Mouse (Mus musculus): ENCODE measurements around the gene Tprgl. TPM values are rescaled to one million over a fixed set of nuclear protein-coding genes. Genes with fewer than 3 reads are reported as not detected.

Tprgl gene
- total and polyA plus RNA-seq, 3 experiments = 49.3 to 163 (median 67.4) TPM

- no peak overlapping the region for H3K27ac ChIP-seq (ENCODE audit: control insufficient read depth, low read depth, low read length)
- no peak overlapping the region for H3K9ac ChIP-seq (ENCODE audit: control insufficient read depth, low read depth, low read length, poor library complexity, severe bottlenecking)
- H3K27me3 ChIP-seq (ENCODE audit: control insufficient read depth in 1 of 2, insufficient read depth in 2 of 2, low read length in 2 of 2) = no peaks in the 10 kb centered on the region
- H3K4me1 ChIP-seq (ENCODE audit: control insufficient read depth in 1 of 2, insufficient read depth in 2 of 2, low read length in 2 of 2) = no peaks in the 10 kb centered on the region
- no peak overlapping the region for H3K4me3 ChIP-seq (ENCODE audit: control insufficient read depth in 1 of 2, insufficient read depth in 1 of 2, low read depth in 2 of 2, low read length in 2 of 2)
- H3K36me3 ChIP-seq (ENCODE audit: control insufficient read depth in 1 of 2, insufficient read depth in 2 of 2, low read length in 2 of 2) = no peaks in the 10 kb centered on the region
- no peaks in the 10 kb centered on the region for H3K79me2 ChIP-seq (ENCODE audit: control insufficient read depth, insufficient read depth, low read length, poor library complexity)
- no peaks in the 10 kb centered on the region for H3K9me3 ChIP-seq (replicated peaks; ENCODE audit: insufficient read depth, low read length)
- no peak for TF ChIP-seq TAL1 (IDR thresholded peaks at IDR 0.05; ENCODE audit: low read length)
- TF ChIP-seq ZC3H11A (IDR thresholded peaks at IDR 0.05; ENCODE audit: low read depth, low read length) = no peak
- no peak for TF ChIP-seq MYC (IDR thresholded peaks at IDR 0.05; ENCODE audit: low read depth, low read length)
- no peak for TF ChIP-seq USF1 (IDR thresholded peaks at IDR 0.05; ENCODE audit: low read depth, low read length)
- TF ChIP-seq MAZ (IDR thresholded peaks at IDR 0.05; ENCODE audit: low read depth, low read length) = no peak
- DNase-seq (ENCODE audit: low read depth, low spot score) = no peak
Observed at GRCm38 (mm10) chr4:154119208-154119607, 41.3 kb downstream of the Tprgl start.

GRCm38 (mm10) chr4:154118782-154119181, 41.7 kb downstream of the Tprgl start:
- Histone ChIP-seq H3K27ac (ENCODE audit: control insufficient read depth, low read depth, low read length) (no peak overlapping the region), H3K9ac (ENCODE audit: control insufficient read depth, low read depth, low read length, poor library complexity, severe bottlenecking) (no peak overlapping the region), H3K36me3 (ENCODE audit: control insufficient read depth in 1 of 2, insufficient read depth in 2 of 2, low read length in 2 of 2) (no peaks in the 10 kb centered on the region), H3K4me1 (ENCODE audit: control insufficient read depth in 1 of 2, insufficient read depth in 2 of 2, low read length in 2 of 2) (no peaks in the 10 kb centered on the region), H3K4me3 (ENCODE audit: control insufficient read depth in 1 of 2, insufficient read depth in 1 of 2, low read depth in 2 of 2, low read length in 2 of 2) (no peak overlapping the region), H3K27me3 (ENCODE audit: control insufficient read depth in 1 of 2, insufficient read depth in 2 of 2, low read length in 2 of 2) (no peaks in the 10 kb centered on the region), H3K79me2 (ENCODE audit: control insufficient read depth, insufficient read depth, low read length, poor library complexity) (no peaks in the 10 kb centered on the region), H3K9me3 (replicated peaks; ENCODE audit: insufficient read depth, low read length) (no peaks in the 10 kb centered on the region)
- TF ChIP-seq SMC3 (IDR thresholded peaks at IDR 0.05; ENCODE audit: low read depth, low read length) = no peak
- no peak for TF ChIP-seq ETS1 (IDR thresholded peaks at IDR 0.05; ENCODE audit: low read depth, low read length)
- no peak for TF ChIP-seq MAFK (IDR thresholded peaks at IDR 0.05; ENCODE audit: borderline replicate concordance, low read depth, low read length)
- no peak for TF ChIP-seq JUND (IDR thresholded peaks at IDR 0.05; ENCODE audit: low read depth, low read length)
- no peak for TF ChIP-seq USF2 (IDR thresholded peaks at IDR 0.05; ENCODE audit: borderline replicate concordance in 1 of 2, insufficient read depth in 1 of 2, low read depth in 1 of 2, low read length in 2 of 2)
- TF ChIP-seq TAL1 (IDR thresholded peaks at IDR 0.05; ENCODE audit: low read length) = no peak
- TF ChIP-seq USF1 (IDR thresholded peaks at IDR 0.05; ENCODE audit: low read depth, low read length) = no peak
- no peak for TF ChIP-seq MYC (IDR thresholded peaks at IDR 0.05; ENCODE audit: low read depth, low read length)
- no peak for TF ChIP-seq POLR2A (IDR thresholded peaks at IDR 0.05; ENCODE audit: control insufficient read depth in 1 of 2, insufficient read depth in 1 of 2, low read depth in 1 of 2, low read length in 2 of 2, poor library complexity in 1 of 2)
- TF ChIP-seq TBP (IDR thresholded peaks at IDR 0.05; ENCODE audit: low read depth, low read length) = no peak
- TF ChIP-seq POLR2AphosphoS5 (IDR thresholded peaks at IDR 0.05; ENCODE audit: borderline replicate concordance, low read depth, low read length) = no peak
- TF ChIP-seq GABPA (IDR thresholded peaks at IDR 0.05; ENCODE audit: low read depth, low read length) = no peak
- no peak for TF ChIP-seq ZNF384 (IDR thresholded peaks at IDR 0.05; ENCODE audit: low read depth, low read length)
- TF ChIP-seq GATA1 (IDR thresholded peaks at IDR 0.05; ENCODE audit: low read depth, low read length) = no peak
- DNase-seq (ENCODE audit: low read depth, low spot score) = no peak
